Mouse (Mus musculus) midbrain, embryonic 15.5 days (tissue): ENCODE data around the gene Proca1. TPM values are rescaled to one million over a fixed set of nuclear protein-coding genes. Genes with fewer than 3 reads are reported as not detected.

Source experiments
- ATAC-seq: fragments of 200-750 bp; cut with Nextera tagmentation; replicated peaks from 2 replicates; pipeline ENCODE4 v1.8.0; 2017; ENCODE audit warnings: moderate TSS enrichment
- H3K27ac ChIP-seq: fragments of 300-500 bp; sonication (generic); 2 replicates; pipeline ENCODE4 v1.5.1; 2015; ENCODE audit warnings: mild to moderate bottlenecking, inconsistent platforms
- H3K27me3 ChIP-seq: fragments of 300-500 bp; sonication (generic); replicated peaks from 2 replicates; pipeline ENCODE4 v1.6.1; 2015; ENCODE audit warnings: inconsistent platforms
- H3K36me3 ChIP-seq: fragments of 300-500 bp; sonication (generic); replicated peaks from 2 replicates; pipeline ENCODE4 v1.6.1; 2015; ENCODE audit warnings: inconsistent platforms
- H3K4me1 ChIP-seq: fragments of 300-500 bp; sonication (generic); 2 replicates; pipeline ENCODE4 v1.6.1; 2015; ENCODE audit warnings: inconsistent platforms
- H3K4me2 ChIP-seq: fragments of 300-500 bp; sonication (generic); 2 replicates; pipeline ENCODE4 v1.6.1; 2015; ENCODE audit warnings: inconsistent platforms, mild to moderate bottlenecking, moderate library complexity
- H3K4me3 ChIP-seq: fragments of 300-500 bp; sonication (generic); 2 replicates; pipeline ENCODE4 v1.5.1; 2015; ENCODE audit warnings: mild to moderate bottlenecking, inconsistent platforms
- H3K9ac ChIP-seq: fragments of 300-500 bp; sonication (generic); 2 replicates; pipeline ENCODE4 v1.6.1; 2015; ENCODE audit warnings: mild to moderate bottlenecking, inconsistent platforms
- H3K9me3 ChIP-seq: fragments of 300-500 bp; sonication (generic); 2 replicates; pipeline ENCODE4 v1.6.1; 2016; ENCODE audit warnings: inconsistent platforms
- WGBS: fragments of 180-500 bp; shearing (Covaris S2); methylation state at CpG from one replicate; pipeline ENCODE4 v1.1.7; 2015; ENCODE audit warnings: mixed read lengths; 5-methylcytosine and 5-hydroxymethylcytosine counted together
- polyA plus RNA-seq: library from polyadenylated mRNA; unstranded; fragments of >200 nt; fragmentation: Nextera tagmentation; extraction: Ambion mirVana; gene quantifications from 2 replicates; pipeline ENCODE4 v1.2.1, GENCODE M21; 2015

Gene Proca1
- polyA plus RNA-seq, 1 experiment from 2014 or later = 1.7 TPM

DNA sequence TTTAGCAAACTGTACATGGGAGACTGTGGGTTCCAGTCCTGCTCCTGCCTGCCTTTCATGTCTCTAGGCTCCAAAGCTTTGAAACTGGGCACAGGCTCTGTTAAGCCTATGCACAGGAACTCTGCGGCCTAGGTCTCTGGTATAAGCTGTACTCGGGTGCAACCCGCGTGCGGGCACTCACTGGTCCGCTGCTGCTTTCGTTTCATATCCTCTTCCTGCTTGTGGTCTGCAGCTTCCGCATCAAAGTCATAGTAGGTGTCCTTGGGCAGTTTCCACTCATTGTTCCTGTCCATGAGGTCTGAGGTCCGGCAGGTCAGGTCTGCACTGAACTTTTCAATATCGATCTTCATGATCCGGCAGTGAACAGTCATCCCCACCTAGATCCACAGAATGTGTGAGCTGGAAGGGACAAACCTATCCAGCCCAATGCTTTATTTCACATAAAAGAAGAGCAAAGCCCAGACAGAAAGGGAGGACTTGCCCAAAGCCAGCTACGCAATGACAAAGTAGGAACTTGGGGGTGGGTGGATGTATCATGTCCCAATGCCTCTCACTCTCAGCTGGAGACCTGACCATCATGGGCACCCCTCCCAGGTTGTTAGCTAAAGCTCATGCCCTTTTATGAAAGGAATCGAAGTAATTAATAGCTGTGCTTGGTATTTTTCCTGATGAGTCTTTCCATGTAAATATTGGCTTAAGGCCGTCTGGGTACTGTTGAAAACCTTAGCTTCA is 20.1 kb downstream of the Proca1 start:
- Histone ChIP-seq H3K27me3 (no peaks in the 10 kb centered on the region), H3K27ac (no peak overlapping the region), H3K9me3 (no peaks in the 10 kb centered on the region), H3K4me2 (no peak overlapping the region), H3K4me3 (no peak overlapping the region), H3K9ac (no peak overlapping the region), H3K36me3 (peaks cover 82% of the 10 kb centered on the region), H3K4me1 (no peaks in the 10 kb centered on the region)
- ATAC-seq = no peak
- 96% methylated on average over 14 of the region's 14 CpGs for WGBS

DNA sequence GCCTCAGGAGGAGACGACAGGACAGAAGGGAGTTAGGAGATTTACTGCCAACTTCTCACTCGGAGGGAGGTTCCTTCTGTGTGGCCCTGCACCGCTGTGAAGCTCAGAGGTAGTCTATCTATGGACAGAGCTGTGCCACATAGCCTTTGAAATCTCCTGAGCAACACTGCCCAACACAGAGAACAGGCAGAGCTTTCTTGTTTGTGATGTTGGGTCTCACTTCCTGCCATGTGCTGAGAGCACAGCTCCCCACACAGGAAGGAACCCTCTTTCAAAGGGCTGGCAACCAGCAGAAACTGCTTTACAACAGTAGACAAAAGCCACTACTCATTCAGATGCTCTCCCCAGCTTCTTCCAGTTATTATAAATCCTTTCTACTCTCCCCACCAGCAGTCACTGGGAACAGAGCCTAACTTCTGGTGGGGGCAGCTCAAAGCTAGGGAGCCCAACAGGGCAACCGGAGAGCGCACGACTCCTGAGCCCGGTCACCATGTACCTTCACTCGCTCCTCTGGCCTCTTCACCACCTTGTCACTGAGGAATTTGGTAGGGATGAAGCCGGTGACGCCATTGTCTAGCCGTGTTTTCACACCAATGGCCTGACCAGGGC is 22.6 kb downstream of the Proca1 start:
- no peak for ATAC-seq
- H3K4me2 ChIP-seq = no peak overlapping the region
- H3K9ac ChIP-seq = no peak overlapping the region
- 91% methylated on average over 11 of the region's 11 CpGs for WGBS
- no peaks in the 10 kb centered on the region for H3K9me3 ChIP-seq
- no peak overlapping the region for H3K27ac ChIP-seq
- peaks cover 80% of the 10 kb centered on the region for H3K36me3 ChIP-seq
- H3K4me3 ChIP-seq = no peak overlapping the region
- no peaks in the 10 kb centered on the region for H3K27me3 ChIP-seq
- no peaks in the 10 kb centered on the region for H3K4me1 ChIP-seq

DNA sequence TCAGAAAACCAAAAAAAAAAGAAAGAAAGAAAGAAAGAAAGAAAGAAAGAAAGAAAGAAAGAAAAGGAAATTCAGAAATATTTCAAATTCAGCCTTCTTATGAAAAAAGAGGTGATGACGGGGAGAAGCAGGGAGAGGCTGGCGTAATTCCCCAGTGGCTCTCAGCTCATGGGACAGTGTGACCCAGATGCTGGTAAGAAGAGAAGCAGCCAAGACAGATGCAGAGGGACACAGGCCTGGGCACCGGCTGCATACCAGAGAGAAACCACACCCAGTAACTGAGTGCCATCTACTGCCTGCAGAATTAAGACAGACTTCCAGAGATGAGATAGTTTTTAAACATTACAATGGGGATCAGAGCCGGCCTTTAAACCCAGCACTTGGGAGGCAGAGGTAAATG is 30.4 kb downstream of the Proca1 start:
- H3K9me3 ChIP-seq = no peaks in the 10 kb centered on the region
- no peak overlapping the region for H3K4me2 ChIP-seq
- H3K36me3 ChIP-seq = peaks cover 83% of the 10 kb centered on the region
- ATAC-seq = no peak
- no peak overlapping the region for H3K9ac ChIP-seq
- H3K4me3 ChIP-seq = no peak overlapping the region
- WGBS = 95% methylated on average over 4 of the region's 4 CpGs
- no peaks in the 10 kb centered on the region for H3K4me1 ChIP-seq
- no peaks in the 10 kb centered on the region for H3K27me3 ChIP-seq
- H3K27ac ChIP-seq = no peak overlapping the region

DNA sequence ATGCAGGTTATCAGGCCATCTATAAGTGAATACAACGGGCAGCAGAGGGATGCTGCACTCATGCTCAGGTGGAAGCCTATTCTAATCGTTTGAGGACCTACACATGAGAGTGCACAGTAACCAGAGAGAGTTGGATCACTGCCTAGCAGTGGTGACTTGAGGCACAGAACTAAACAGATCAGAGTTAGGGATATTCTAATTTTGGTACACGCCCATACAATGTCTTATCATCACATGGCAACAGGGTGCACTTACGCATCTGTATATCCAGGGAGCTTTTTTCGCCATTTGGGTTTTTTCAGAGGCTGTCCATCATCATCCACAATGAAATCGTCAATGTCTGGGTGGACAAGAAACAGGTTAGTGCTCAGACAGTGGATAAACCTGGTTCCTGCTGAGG is 38.3 kb downstream of the Proca1 start:
- WGBS = 95% methylated on average over 6 of the region's 6 CpGs
- no peak overlapping the region for H3K27ac ChIP-seq
- ATAC-seq = no peak
- no peak overlapping the region for H3K9ac ChIP-seq
- no peak overlapping the region for H3K4me2 ChIP-seq
- H3K4me3 ChIP-seq = no peak overlapping the region
- H3K9me3 ChIP-seq = no peaks in the 10 kb centered on the region
- H3K4me1 ChIP-seq = no peaks in the 10 kb centered on the region
- peaks cover 68% of the 10 kb centered on the region for H3K36me3 ChIP-seq
- no peaks in the 10 kb centered on the region for H3K27me3 ChIP-seq

DNA sequence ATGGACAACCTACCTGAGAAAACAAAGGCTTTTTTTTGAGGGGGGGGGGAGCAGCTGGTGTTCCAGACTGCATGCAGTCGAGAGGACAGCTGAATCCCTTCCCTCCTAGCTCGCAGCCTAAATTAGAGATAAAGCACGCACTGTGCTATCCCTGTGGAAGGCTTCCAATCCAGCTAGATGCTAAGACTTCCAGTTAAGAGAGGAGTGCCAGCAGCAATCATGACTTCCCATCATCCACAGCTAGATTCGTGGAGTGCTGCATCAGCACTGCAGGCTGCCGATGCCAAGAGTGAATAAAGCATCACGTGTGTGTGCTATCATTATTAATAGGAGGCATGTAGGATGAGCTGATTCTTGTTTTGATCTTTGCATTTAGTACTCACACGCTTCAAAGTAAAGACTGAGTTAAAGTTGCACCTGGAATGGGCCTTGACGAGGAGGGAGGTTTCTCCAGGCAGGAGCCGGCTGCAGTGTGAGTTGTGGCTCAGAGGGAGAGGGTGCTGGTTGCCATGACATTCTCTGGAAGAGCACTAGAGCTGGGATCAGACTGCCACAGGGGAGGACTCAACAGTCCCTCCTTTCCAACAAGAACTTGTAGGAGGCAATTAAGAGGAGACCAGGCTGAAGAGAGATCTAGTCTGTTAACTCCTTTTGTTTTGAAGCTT is 47.1 kb downstream of the Proca1 start:
- Histone ChIP-seq H3K9me3 (no peaks in the 10 kb centered on the region), H3K4me3 (no peak overlapping the region), H3K4me2 (no peak overlapping the region), H3K27ac (no peak overlapping the region), H3K4me1 (peaks cover 26% of the 10 kb centered on the region), H3K36me3 (peaks cover 4% of the 10 kb centered on the region; the same call in 1 of the 2 replicates), H3K9ac (no peak overlapping the region), H3K27me3 (no peaks in the 10 kb centered on the region)
- WGBS = 91% methylated on average over 9 of the region's 9 CpGs
- ATAC-seq = no peak

DNA sequence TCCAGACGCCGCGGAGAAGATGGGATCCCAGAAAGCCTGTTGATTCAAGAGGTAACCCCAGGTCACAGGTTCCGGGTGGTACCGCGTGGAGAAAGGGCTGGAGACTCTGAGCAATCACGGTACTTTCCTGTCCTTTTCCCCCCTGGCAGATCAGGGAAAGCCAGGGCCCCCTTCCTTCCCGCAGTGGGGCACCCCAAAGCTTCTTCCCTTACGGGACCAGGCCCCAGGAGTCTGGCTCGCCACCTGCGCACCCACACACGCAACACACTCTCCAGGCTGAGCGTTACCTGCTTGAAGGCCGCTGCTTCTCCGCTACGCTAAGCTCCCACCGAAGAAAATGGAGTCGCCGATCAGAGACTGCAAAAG is 52.1 kb downstream of the Proca1 start:
- H3K27me3 ChIP-seq = no peaks in the 10 kb centered on the region
- H3K4me2 ChIP-seq = peak overlapping the region; percentile 77
- peaks cover 58% of the 10 kb centered on the region for H3K4me1 ChIP-seq
- ATAC-seq = peak; percentile 63
- no peaks in the 10 kb centered on the region for H3K36me3 ChIP-seq
- H3K9me3 ChIP-seq = no peaks in the 10 kb centered on the region
- peak overlapping the region; percentile 65 for H3K4me3 ChIP-seq
- peak overlapping the region; percentile 98 for H3K27ac ChIP-seq
- 0% methylated on average over 19 of the region's 19 CpGs for WGBS
- H3K9ac ChIP-seq = peak overlapping the region; percentile 83

DNA sequence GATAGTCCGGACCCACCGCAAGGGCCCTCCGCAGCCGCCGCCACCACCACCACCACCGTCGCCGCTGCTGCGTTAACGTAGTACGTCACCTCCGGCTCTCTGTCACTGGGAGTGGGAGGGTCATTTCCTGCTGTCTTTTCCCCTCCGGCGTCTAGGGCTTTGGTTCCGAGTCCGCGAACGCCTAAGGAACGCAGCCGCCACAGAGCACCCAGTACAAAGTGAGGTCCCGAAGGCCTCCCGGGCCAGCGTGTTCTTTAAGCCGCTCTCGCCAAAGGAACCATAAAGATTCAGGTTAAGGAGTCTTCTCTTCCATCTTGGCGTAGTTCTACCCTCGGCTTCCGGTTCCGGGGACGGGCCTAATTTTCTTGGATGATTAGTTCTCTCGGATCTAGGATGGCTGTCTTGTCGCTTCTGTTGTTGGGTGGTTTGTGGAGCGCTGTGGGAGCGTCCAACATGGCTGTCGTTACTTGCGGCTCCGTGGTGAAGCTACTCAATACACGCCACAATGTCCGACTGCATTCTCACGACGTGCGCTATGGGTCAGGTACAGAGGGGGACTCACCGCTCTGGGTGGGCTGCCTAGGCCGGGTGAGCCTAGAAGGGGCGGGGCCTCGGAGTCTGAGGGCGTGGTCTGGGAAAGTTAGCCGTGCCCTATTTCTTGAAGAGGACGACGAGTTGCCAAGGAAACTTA is 52.6 kb downstream of the Proca1 start, which contains the start of the genes Sdf2 and Supt6:
Sdf2 (plus strand) TSS at position 120 of the 691 bp plus-strand sequence.
Supt6 (minus strand) TSS at position 361 of the 691 bp plus-strand sequence.
- peak within 1 kb of the TSS; percentile 77 for H3K4me2 ChIP-seq
- no peaks in the 10 kb centered on the region for H3K27me3 ChIP-seq
- WGBS = under 1% methylated on average over 50 of the region's 50 CpGs
- peak; percentile 95 for ATAC-seq
- no peaks in the 10 kb centered on the region for H3K9me3 ChIP-seq
- peak within 1 kb of the TSS; percentile 98 for H3K27ac ChIP-seq
- H3K9ac ChIP-seq = peak within 1 kb of the TSS; percentile 83
- 0 out of 2 replicates have a peak, but pooled peaks cover under 1% of the 10 kb centered on the region for H3K36me3 ChIP-seq
- H3K4me3 ChIP-seq = peak within 1 kb of the TSS; percentile 65
- H3K4me1 ChIP-seq = peaks cover 55% of the 10 kb centered on the region

DNA sequence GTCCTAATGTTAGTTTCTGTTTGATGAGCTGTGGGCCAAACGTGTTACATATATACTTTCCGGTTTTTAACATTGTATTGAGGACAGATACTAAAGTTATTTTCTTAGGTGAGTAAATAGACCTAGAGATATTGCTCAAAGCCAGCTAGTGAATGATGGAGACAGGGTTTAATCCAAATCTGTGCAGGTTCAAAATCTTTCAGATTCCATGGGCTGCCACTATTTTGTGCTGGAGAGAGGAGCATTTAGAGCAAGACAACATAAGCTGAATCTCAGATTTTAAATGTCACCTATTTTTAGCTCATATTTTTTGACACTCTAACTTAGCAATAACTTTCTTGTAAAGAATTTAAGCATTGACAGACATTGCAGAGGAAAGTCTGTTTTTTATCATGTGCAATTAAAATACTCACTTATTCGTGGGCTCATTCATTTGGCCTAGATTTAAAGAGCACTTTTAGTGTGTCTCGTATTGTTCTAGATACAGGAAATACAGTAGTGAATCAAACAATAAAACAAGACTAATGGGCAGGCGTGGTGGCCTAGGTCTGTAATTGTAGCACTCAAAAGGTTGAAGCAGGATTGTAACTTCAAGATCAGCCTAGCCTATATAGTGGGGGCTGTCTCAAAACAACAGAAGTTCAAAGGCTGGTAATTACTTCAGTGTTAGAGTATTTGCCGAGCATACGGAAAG is 53.3 kb downstream of the Proca1 start:
- Histone ChIP-seq H3K4me1 (peaks cover 55% of the 10 kb centered on the region), H3K36me3 (peaks cover 6% of the 10 kb centered on the region; the same call in 1 of the 2 replicates), H3K4me3 (peak overlapping the region; percentile 65), H3K9me3 (no peaks in the 10 kb centered on the region), H3K4me2 (peak overlapping the region; percentile 77), H3K9ac (peak overlapping the region; percentile 83; the same call in 1 of the 2 replicates), H3K27ac (peak overlapping the region; percentile 98), H3K27me3 (no peaks in the 10 kb centered on the region)
- 52% methylated on average over 7 of the region's 7 CpGs for WGBS
- ATAC-seq = no peak

DNA sequence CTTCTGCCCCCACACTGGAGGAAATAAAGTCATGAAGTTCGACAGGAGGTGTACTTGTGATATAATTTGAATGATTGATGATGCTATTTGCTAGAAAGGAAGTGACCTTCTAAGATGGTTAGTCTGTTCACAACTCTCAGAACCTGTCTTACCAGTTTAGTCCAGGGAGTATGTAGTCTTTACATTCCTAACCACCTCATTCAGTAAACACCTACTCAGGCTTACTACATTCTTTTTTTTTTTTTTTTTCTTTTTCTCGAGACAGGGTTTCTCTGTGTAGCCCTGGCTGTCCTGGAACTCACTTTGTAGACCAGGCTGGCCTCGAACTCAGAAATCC is 53.8 kb downstream of the Proca1 start:
- no peak overlapping the region for H3K9ac ChIP-seq
- H3K4me2 ChIP-seq = peak overlapping the region; percentile 77
- no peaks in the 10 kb centered on the region for H3K27me3 ChIP-seq
- H3K36me3 ChIP-seq = peaks cover 7% of the 10 kb centered on the region
- H3K4me1 ChIP-seq = peaks cover 55% of the 10 kb centered on the region
- ATAC-seq = no peak
- H3K9me3 ChIP-seq = no peaks in the 10 kb centered on the region
- WGBS = 77% methylated on average over 3 of the region's 3 CpGs
- no peak overlapping the region for H3K27ac ChIP-seq
- H3K4me3 ChIP-seq = peak overlapping the region; percentile 65; the same call in 1 of the 2 replicates

DNA sequence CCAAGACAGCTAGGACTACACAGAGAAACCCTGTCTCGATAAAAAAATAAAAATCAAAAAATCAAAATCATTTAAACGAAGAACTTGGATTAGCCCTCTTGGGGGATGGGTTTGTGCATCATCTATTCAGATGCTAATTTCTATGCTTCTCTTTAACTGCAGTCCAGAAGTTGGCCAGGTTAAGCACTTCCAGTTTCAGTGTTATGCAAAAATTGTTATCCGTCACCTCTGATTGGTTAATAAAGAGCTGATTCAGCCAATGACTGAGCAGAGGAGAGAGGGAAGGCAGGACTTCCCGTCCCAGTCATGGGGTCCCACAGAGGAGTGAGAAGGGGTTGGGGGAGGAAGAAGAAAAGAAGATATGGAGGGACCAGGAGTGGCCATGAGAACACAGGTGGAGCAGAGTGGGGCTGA is 54.5 kb downstream of the Proca1 start:
- Histone ChIP-seq H3K4me2 (no peak overlapping the region; the same call in 1 of the 2 replicates), H3K36me3 (peaks cover 13% of the 10 kb centered on the region), H3K4me3 (no peak overlapping the region), H3K27me3 (no peaks in the 10 kb centered on the region), H3K27ac (no peak overlapping the region), H3K9me3 (no peaks in the 10 kb centered on the region), H3K4me1 (peaks cover 54% of the 10 kb centered on the region), H3K9ac (no peak overlapping the region)
- WGBS = 70% methylated on average over 4 of the region's 4 CpGs
- ATAC-seq = no peak
